Comparison of ENCODE assay signal across 8 mouse cellular contexts in genomic region chr5:123013599-123014315, GRCm38 (mm10). TPM values are rescaled to one million over a fixed set of nuclear protein-coding genes. Genes with fewer than 3 reads are reported as not detected.
DNase-seq lines count a peak whose midpoint lies in the region; ATAC-seq and TF ChIP-seq lines count a peak whose summit lies in the region.

No protein-coding gene starts in this region.

- DNase-seq in CD4-positive, CD25-positive, alpha-beta regulatory T cell, adult 2 months (ENCODE audit: low read depth, low spot score) = peak; percentile 88
- no peak for DNase-seq in Patski (ENCODE audit: low read depth, low spot score)
- DNase-seq in cerebellum, postnatal 25 days = peak; percentile 73 to 84
- DNase-seq in gastrocnemius, postnatal 10 days = peak; percentile 60
- peak; percentile 70 to 74 for DNase-seq in layer of hippocampus, adult 2 months (ENCODE audit: low spot score in 2 of 2)
- DNase-seq in lung, postnatal 14 days = peak; percentile 80
- peak; percentile 78 for DNase-seq in skeletal muscle tissue, adult 2 months (ENCODE audit: low read depth, low spot score)

- peak overlapping the region; percentile 89 for H3K27ac ChIP-seq in layer of hippocampus, adult 2 months

- ATAC-seq in CD4-positive, CD25-positive, alpha-beta regulatory T cell, adult 4 months = no peak
- ATAC-seq in Patski = no peak

- in situ Hi-C loops in Patski (cut with MboI; ENCODE audit: low pct_unique_long_range_greater_than_20kb) = loop anchor here (5.0 kb wide), 1 partner anchor 46 kb away; no protein-coding TSS in a partner anchor

- CTCF ChIA-PET in Patski (lab: Charles Lee) = interaction anchor here (0.7 to 4.3 kb wide), 15 partner anchors 8 to 89 kb away, joined by 3 to 16 read pairs (median 5); no protein-coding TSS in a partner anchor

- no peak overlapping the region; the same call in 1 of the 2 replicates for H3K4me3 ChIP-seq in layer of hippocampus, adult 2 months

- H3K27me3 ChIP-seq in Patski = no peaks in the 10 kb centered on the region

- TF ChIP-seq CTCF in Patski (IDR thresholded peaks at IDR 0.05) = peak; percentile 92
- TF ChIP-seq CTCF in layer of hippocampus, adult 2 months (conservative IDR thresholded peaks at IDR 0.05) = peak; percentile 91

- POLR2A ChIA-PET in Patski (lab: Charles Lee) = interaction anchor here (0.7 to 3.3 kb wide), 3 partner anchors 22 to 46 kb away, joined by 3 to 9 read pairs (median 3); no protein-coding TSS in a partner anchor

RNA-seq across cellular contexts. Expression of gene Orai1, which starts 1.1 kb away (rescaled TPM):
- polyA plus RNA-seq in CD4-positive, CD25-positive, alpha-beta regulatory T cell, adult 4 months (2017; shearing (Covaris generic)) = 1 to 10 TPM; 4.2 to 8.1 TPM
- 20.5 TPM for polyA plus RNA-seq in Patski (2021)
- total RNA-seq in gastrocnemius, postnatal 10 days (2021) = 10 to 100 TPM; 43.8 to 45.4 TPM
- total RNA-seq in layer of hippocampus, adult 2 months (2021) = 10 to 100 TPM; 11.0 to 13.5 TPM

RNA-seq across cellular contexts. Expression of gene Kdm2b, which starts 24.1 kb away (rescaled TPM):
- polyA plus RNA-seq in CD4-positive, CD25-positive, alpha-beta regulatory T cell, adult 4 months (2017; shearing (Covaris generic)) = 10 to 100 TPM; 33.1 to 51.1 TPM
- 35.6 TPM for polyA plus RNA-seq in Patski (2021)
- 10 to 100 TPM; 18.4 to 23.8 TPM for total RNA-seq in gastrocnemius, postnatal 10 days (2021)
- total RNA-seq in layer of hippocampus, adult 2 months (2021) = 10 to 100 TPM; 35.0 to 36.7 TPM

RNA-seq across cellular contexts. Expression of gene Morn3, which starts 33.1 kb away (rescaled TPM):
- 1 to 10 TPM; 5.2 to 6.9 TPM for polyA plus RNA-seq in CD4-positive, CD25-positive, alpha-beta regulatory T cell, adult 4 months (2017; shearing (Covaris generic))
- 0.32 TPM for polyA plus RNA-seq in Patski (2021)
- total RNA-seq in gastrocnemius, postnatal 10 days (2021) = not detected
- total RNA-seq in layer of hippocampus, adult 2 months (2021) = not detected

RNA-seq across cellular contexts. Expression of gene Tmem120b, which starts 54.5 kb away (rescaled TPM):
- 1 to 10 TPM; 3.4 to 4.3 TPM for polyA plus RNA-seq in CD4-positive, CD25-positive, alpha-beta regulatory T cell, adult 4 months (2017; shearing (Covaris generic))
- 8.1 TPM for polyA plus RNA-seq in Patski (2021)
- total RNA-seq in gastrocnemius, postnatal 10 days (2021) = 10 to 100 TPM; 16.3 to 16.9 TPM
- 10 to 100 TPM; 17.8 to 19.6 TPM for total RNA-seq in layer of hippocampus, adult 2 months (2021)
